Mouse (Mus musculus) gastrocnemius, postnatal 36 days (tissue): ENCODE measurements around the gene Dnajc27. TPM values are rescaled to one million over a fixed set of nuclear protein-coding genes. Genes with fewer than 3 reads are reported as not detected.
A peak's percentile ranks its signal among the peaks of the same experiment; 100 is the strongest.

Source experiments
- DNase-seq, 2 experiments: peaks; one replicate each; pipeline ENCODE4 v3.0.0; 2022
- intact Hi-C: fragments of 180-260 bp; cut with DNase I; formaldehyde crosslinking; loops from one replicate; pipeline ENCODE4 v1.15.1; 2025
- long read RNA-seq, 2 experiments: library from polyadenylated mRNA; stranded (forward); transcript quantifications; one replicate each; pipeline ENCODE4 v2.0.0; 2021
- total RNA-seq, 2 experiments: library from RNA; stranded (reverse); gene quantifications; 2 replicates each; pipeline ENCODE4 v1.2.3; 2021

Gene Dnajc27
- 10 to 100 TPM; 30.0 TPM for total RNA-seq
- long read RNA-seq, experiment 1, full-length matches to known transcripts: 9 of 19 reads
- long read RNA-seq, experiment 1, partial matches to known transcripts: 10 of 19 reads
- long read RNA-seq, experiment 1, other reads (novel, unspliced or antisense): 0 of 19 reads
- long read RNA-seq, experiment 2, full-length matches to known transcripts: 11 of 22 reads
- long read RNA-seq, experiment 2, partial matches to known transcripts: 0 of 22 reads
- long read RNA-seq, experiment 2, other reads (novel, unspliced or antisense): 11 of 22 reads

DNA sequence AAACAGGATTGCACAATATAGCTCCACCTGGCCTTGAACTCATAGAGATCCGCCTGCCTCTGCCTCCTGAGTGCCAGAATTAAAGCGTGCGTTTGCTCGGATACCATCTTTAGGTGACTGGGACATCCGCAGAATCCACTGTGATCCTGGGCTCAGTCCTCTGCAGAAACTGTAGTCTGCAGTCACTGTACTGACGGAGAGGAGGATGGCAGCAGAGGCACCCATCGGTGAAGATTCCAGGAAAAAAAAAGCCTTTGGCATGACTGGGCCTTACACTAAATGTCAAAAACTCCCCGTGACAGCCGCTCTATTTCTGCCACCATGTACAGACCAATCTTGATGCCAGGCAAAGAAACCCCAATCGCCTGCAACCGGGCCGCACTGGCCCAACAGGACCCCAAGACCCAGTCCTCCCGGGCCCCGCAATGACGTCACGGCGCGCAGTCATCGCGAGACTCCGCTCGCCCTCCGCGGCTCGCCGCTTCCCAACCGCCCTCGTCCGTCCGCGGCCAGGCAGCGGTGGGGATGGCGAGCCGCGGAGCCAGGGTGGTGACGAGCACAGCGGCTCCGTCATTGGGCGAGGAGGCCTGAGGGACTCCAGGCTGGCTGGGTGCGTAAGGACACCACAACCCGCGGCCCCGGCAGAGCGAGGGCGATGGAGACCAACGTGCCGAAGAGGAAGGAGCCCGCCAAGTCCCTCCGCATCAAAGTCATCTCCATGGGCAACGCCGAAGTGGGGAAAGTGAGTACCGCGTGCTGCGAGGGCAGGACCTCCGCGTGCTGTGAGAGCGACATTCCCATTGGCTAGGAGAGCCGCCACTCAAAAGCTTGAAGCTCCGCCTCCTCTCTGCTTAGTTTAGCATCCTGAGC is at the start of gene Dnajc27:
Gene Dnajc27, plus strand, starts transcription at position 452 of the 870 bp plus-strand sequence.
- peak; percentile 92 to 97 for DNase-seq
- intact Hi-C loops: no loop called here

DNA sequence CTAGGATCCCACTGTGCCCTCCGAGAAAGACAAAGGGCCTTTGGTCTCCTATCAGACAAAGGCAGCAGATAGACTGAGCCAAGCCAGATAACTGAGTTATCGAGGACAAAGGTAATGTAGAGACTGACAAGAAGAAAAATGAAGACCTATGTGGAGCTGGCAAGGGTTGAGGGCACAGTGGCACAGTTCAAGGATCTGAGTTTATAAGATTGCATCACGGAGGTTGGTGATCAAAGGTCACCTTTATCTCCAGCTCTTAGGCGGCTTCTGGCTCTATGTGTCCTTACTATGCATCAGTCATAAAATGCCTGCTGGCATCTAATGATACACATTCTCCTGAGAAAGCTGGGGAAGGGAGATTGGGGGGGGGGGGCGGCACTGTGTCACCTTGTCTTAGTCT is 46.2 kb upstream of the Dnajc27 start:
- intact Hi-C loops: no loop called here

DNA sequence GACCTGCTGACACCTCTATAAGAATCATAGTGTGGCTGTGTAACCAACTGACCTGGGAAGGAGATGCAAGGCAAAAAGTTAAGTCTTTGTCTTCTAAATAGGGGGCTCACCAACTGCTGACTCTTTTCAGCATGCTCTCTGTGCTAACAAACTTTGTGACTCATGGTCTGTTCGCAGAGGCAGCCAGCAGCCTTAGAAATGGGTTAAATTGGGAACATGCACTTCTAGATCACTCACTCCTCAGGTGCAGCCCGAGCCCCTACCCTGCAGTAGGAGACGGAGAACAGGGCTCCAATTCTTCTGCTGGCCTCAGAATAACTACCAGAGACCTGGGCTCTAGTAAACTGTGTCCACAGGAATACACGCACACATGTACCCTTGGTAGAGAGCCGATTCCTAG is 44.9 kb upstream of the Dnajc27 start:
- intact Hi-C loops: no loop called here
- DNase-seq: no peak

More for the DNA sequence above, 46.2 kb upstream of the Dnajc27 start:
- no peak for DNase-seq

DNA sequence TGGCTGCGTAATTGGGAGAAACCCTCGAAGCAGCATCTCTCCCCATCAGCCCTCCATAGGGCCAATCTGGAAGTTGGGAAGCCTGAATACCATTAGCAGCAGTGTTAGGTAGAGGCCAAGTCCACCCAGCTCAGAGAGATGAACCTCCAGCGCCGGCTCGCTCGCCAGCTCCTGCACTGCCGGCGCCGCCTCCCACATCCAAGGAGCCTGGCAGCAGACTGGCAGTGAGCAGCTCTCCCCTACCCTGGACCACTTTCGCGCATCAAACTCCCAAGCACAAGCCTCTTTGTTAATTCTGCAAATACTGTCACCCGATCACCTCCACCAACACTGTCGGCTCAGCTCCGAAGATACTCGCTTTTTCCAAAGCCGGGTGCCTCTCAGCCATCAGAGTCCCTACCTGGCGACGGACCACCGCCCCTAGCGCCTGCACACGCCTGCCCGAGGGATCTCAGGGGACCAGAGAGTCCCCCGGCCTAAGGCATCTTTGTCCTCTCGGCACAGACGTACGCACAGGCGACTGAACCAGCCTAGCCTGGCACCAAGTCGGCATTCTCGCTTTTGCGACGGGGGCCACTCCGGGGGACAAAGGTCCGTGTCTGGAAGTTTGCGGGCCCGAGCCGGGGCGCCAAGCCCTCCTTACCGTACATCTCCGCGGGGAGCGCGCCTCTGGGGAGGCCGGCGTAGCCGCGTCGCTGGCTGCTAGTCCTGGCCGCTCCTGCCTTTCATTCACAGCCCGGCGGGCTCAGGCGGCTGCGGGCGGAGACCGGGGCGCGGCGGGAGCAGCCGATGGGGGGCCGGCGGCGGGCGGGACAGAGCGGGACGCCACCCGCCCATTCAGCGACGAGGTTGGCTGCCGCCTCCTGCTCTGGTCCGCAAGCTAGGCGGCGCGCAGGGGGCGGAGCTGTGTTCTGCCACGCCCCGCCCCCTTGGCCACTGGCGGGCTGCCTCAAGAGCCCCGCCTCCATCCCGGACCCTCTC is 44.0 kb upstream of the Dnajc27 start, which contains the start of gene Efr3b:
Gene Efr3b, minus strand, starts transcription at position 855 of the 981 bp plus-strand sequence.
- intact Hi-C loops: no loop called here
- DNase-seq: peak; percentile 52 to 66

DNA sequence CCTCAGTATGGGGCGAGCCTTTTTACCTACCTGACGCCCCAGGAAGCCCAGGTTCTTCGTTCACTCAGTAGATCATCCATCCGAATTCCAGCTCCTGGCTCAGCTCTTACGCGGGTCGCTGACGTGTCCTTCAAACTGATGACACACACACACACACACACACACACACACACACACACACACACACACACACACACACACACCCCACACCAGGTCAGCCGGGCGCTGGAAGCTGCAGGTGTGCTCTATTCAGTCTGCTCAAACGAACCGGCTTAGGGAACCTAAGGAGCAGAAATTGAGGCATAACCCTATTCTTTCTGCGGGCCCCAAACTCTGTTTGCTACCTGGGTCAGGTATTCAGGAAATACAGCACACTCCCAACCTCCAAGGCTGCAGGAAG is 43.3 kb upstream of the Dnajc27 start:
- DNase-seq: no peak
- intact Hi-C loops: no loop called here

DNA sequence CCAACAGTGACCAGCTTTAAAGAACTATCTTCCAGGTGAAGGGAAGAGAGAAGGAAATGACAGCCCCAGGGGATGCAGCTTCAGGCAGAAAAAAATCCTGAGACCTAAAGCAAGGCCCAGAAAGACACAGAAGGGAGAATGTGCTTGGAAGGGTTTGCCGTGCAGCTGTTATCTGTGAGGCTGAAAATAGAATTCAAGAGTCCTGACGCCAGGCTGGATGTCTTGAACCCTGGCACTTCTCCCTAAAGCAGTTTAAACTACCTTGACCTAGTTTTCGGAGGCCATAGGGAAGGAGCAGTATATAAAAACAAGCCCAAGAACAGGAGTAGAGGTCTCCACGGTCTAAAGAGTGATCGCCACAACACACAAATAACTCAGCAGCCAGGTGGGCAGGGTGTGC is 40.0 kb upstream of the Dnajc27 start:
- intact Hi-C loops: no loop called here
- DNase-seq: no peak

DNA sequence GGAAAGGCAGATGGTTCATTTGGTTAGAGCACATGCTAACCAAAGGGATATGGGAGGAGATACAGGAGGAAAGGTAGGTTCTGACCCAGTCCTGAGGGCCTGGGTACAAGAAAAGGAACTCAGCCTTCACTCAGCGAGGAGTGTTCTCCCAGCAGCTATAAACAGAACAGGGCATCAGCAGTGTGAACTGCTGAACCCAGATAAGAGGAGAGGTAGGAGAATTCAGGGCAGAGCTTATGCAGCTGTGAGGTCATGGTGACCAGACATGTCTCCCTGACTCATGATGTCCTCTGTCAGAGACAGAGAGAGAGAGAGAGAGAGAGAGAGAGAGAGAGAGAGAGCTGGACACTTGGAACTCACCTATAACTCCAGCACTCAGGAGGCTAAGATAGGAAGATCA is 36.4 kb upstream of the Dnajc27 start:
- intact Hi-C loops: no loop called here
- DNase-seq: no peak

DNA sequence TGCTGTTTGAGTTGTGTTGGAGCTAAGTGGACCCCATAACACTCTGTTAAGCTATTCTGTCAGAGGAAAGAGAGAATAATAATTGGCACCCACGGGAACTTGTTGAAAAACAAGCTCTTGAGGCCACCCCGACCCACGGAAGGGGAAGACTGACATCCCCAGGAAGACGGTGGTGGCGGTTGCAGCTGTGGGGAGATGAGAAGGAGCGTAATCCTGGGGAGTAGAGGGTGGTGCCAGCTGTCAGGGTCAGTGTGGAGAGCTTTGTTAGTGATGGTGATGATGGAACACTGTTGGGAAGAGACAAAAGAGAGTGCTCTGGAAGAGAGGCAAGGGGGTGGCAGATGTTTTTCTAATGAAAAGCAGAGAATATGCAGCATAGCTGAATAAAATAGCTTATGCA is 34.4 kb upstream of the Dnajc27 start:
- intact Hi-C loops: no loop called here
- no peak for DNase-seq

DNA sequence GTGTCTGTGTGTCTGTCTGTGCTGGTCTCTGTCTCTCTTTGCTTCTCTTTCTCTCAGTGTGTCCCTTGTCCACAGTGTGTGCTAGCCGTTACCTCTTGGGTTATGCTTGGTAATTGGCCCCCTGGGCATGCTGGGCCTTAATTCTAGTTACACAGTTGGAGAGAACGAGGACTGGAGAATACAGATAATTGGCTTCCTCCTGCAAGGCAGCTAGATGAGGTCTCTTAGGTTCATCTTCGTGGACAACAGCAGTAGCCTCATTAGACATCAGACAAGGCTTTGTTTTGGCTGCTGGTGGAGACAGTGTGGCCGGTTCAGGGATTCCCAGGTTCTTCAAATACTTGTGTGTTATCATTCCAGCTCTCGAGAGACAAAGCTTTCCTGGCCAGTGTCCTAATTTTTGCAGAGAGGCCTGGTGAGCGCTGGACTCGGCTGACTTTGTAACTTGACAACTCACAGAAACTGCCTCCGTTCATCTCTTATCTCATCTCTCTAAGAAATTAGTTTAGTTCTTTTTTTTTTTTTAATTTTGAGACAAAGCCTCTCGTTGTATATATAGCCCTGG is 31.4 kb upstream of the Dnajc27 start:
- intact Hi-C loops: no loop called here
- no peak for DNase-seq

DNA sequence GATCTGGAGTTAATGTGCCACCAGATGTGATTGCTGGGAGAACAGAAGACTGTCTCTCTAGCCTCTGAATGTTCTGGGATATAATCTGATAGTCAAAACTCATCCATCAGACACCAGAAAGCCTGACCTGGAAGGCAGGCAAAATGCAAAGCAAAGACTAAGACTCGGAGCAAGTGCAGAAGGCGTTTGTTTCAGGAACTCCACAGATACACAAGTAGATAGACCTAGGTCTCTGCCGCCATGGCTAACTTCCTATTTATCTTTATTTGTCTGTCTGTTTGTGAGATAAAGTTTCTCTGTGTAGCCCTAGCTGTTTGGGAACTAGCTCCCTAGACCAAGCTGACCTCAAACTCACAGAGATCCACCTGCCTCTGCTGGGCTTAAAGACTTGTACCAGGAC is 28.7 kb upstream of the Dnajc27 start:
- no peak for DNase-seq
- intact Hi-C loops: no loop called here

DNA sequence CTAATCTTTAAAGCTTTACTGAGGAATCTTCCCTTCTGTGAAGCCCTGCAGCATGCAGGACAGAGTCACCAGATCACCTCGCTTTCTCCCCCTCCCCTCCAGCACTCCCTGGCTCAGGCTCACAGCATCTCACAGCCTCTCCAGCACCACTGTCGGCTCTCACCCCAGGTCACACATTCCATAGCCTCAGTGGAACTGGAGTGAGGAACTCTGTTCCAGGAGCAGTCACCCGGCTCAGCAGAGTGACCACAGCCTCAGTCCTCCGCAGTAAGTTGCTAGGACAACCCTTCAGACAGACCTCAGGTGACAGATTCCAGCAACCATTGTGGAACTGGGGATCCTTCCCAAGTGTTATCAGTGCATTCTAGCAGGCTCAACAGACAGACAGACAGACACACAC is 27.5 kb upstream of the Dnajc27 start:
- DNase-seq: no peak
- intact Hi-C loops: no loop called here

DNA sequence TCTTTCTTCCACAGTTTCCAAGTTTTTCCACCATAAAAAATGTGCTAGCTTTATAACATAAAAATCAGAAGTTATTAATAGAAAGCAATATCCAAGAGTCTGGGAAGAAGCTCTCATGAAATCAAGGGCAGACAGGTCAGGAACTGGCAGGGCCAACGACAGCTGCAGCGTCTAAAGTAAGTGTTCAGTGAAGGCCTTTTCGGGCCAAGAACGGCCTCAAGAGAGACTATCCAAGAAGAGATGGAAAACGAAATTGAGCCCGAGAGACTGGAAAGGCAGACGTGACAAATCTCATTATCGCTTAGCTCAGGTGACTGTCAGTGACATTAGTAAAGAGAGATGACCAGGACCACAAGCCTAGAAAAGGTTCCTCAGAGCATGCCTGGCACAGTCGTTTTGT is 24.1 kb upstream of the Dnajc27 start:
- no peak for DNase-seq
- intact Hi-C loops: no loop called here

DNA sequence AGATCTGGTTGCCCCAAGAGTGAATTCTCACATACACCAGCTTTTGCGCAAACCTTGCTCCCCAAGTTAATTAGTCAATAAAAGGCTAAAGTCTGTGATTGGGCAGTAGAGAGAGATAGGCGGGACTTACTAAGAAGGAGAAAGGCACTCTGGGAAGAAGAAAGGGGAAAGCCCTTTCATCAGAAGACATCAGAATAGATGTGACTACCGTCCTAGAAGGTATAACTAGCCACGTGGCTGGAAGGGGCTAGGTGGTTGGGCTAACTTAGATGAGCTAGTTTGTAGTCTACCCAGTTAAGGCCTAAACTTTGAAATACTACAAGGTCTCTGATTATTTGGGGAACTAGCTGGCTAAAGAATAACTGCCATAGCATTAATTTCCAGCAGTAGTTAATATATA is 22.7 kb upstream of the Dnajc27 start:
- intact Hi-C loops: no loop called here

DNA sequence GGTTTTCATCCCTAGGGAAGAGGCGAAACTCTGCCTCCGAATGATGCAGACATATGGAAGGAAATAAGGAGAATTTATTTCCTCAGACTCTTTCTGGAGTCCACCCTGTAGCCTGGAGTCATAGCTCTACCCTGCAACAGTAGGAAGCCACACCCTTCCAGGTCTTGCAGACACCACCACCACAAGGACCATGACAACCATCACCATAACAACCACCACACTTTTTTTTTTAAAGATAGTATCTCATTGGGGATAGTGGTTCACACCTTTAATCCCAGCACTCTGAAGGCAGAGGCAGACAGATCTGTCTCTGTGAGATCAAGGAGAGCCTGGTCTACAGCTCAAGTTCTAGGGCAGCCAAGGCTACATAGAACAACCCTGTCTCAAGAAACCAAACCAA is 16.9 kb upstream of the Dnajc27 start:
- no peak for DNase-seq
- intact Hi-C loops: no loop called here

More for the DNA sequence above, 22.7 kb upstream of the Dnajc27 start:
- DNase-seq: no peak

DNA sequence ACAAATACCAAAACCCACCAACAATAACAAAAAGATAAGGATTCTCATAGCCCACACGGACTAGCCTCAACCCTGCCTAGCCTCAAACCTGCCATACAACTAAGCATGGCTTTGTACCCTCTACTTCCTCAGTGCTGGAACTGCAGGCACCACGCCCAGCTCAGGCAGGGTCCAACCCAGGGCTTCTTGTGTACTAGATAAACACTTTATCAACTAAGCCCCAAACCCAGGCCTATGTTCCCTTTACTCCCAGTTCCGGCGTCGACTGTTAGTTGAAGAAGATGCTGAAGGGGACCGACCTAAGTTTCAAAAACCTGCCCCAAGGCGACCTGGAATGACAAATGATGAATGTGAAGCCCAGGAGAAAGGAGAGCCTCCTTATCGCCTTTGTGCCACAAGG is 16.4 kb upstream of the Dnajc27 start:
- intact Hi-C loops: no loop called here
- DNase-seq: no peak

DNA sequence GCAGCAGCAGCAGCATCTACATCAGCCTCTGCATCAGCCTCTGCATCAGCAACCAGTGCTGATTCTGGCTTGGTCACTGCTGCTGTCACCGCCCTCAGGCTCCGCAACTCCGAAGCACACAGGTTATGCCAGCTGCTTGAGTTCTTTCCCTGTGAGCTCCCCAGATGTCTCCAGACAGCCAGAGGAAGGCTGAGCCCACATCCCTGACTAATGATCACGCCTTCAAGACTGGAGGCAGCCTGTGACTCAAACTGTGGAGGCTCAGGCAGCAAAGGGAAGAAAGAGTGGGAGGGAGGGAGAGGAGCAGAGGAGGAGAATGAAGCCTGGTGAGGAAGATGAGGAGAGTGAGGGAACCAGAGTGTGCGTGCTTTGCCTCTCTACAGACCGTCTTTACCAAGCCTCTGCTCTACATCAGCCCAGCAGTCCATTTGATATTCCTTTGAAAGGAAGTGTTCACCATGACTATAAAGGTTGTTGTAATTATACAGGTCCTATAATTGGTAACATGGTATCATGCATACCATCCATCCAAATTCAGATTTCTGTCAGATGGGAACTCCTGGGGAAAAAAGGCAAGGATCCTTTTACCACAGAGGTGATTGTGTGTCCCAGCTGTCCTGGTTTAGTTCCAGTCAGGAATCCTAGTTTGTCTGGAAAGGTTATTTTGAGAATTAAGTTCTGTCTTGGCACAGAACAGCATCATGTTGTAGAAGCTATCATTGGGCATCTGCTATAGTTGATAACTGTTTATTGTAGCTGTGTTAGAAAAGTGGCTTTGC is 15.5 kb upstream of the Dnajc27 start:
- no peak for DNase-seq
- intact Hi-C loops: no loop called here

DNA sequence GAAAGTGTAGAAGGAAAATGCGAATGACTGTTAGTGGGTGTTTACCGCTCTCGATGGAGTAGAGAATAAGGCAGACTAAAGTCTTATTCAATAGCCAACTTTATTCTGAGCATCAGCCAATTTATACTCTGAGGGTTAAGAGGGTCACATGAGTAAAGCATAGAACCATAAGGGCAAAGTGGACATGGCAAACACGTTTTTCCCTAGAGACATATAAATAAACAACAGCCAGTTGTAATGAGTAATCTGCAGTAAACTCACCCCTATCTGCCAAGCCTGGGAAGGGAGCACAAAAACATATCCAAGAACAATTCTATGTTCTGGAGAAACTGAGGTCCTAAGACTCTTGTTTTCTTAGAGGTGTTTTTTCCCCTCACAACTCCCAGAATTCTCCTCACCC is 13.8 kb upstream of the Dnajc27 start:
- DNase-seq: no peak
- intact Hi-C loops: no loop called here

DNA sequence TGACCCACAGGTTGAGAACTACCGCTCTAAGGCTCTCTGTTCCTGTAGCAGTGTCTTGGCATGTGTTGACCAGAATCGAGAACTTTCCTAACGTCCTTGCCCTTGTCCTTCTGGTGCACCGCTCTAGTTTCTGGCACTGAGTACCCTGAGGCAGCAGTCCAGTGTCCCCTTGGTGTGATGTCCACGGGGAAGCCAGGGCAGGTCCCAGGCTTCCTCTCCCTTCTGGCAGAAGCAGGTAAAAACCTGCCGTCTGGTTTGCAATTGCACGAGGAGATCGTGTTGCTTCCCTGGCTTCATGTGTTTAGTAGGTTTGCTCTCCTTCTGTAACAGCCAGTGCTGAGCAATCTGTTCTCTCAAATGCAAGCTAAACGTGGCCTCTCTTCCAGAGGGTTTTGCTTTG is 10.7 kb upstream of the Dnajc27 start:
- no peak for DNase-seq

DNA sequence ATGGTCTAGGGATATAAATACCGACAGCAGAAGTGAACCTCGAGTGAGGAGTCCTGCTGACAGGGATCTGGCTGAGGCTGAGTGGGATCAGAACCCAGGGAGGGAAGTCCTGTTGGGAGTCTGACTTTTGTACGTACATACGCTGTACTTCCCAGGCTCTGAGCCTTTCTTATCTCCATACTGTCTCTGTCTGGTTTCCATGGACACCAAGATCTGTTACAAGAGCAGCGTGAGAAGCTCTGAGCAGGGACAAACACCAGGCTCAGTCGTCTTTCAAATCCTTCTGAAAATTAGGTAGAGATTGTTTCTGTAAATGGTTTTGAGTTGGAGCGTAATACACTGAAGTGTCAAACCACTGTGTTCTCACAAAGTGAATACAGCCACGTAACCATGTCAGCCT is 7.0 kb upstream of the Dnajc27 start:
- intact Hi-C loops: loop anchor here (10.0 kb wide), 1 partner anchor 411 kb away; no protein-coding TSS in a partner anchor
- DNase-seq: no peak

More for the DNA sequence above, 10.7 kb upstream of the Dnajc27 start:
- intact Hi-C loops: loop anchor here (10.0 kb wide), 1 partner anchor 407 kb away; no protein-coding TSS in a partner anchor
